Mouse (Mus musculus) erythroid progenitor cell, adult 5-6 weeks (primary cell): ENCODE data around the gene Nmrk1. TPM values are rescaled to one million over a fixed set of nuclear protein-coding genes. Genes with fewer than 3 reads are reported as not detected.
"Not testable (repeated sequence)": the region's sequence is repeated elsewhere in the genome, so short reads cannot be mapped to it uniquely, and the experiment has no call there.

Experiments used
- ATAC-seq: replicated peaks from 2 replicates; pipeline ENCODE4 v1.8.0; 2016; ENCODE audit warnings: moderate number of reproducible peaks, mild to moderate bottlenecking, moderate TSS enrichment, inconsistent platforms; ENCODE audit not compliant: poor library complexity, low FRiP score, severe bottlenecking
- total RNA-seq, 2 experiments: library from RNA; stranded (forward) in 1 of 2; stranded (reverse) in 1 of 2; fragments of 150-400 nt in 1 of 2; fragments of 186-747, 209-891 nt in 1 of 2; gene quantifications; 2 replicates each; pipeline versions ENCODE4 v1.2.3 to v1.2.4; 2015 to 2017; ENCODE audit warnings: low replicate concordance in 2 of 2

Nmrk1 gene
- total RNA-seq (2015; ENCODE audit: low replicate concordance) (6.5 TPM in 1 of 2 replicates, not detected in the other), total RNA-seq (2017; ENCODE audit: low replicate concordance) (6.3 TPM in 1 of 2 replicates, not detected in the other)

DNA sequence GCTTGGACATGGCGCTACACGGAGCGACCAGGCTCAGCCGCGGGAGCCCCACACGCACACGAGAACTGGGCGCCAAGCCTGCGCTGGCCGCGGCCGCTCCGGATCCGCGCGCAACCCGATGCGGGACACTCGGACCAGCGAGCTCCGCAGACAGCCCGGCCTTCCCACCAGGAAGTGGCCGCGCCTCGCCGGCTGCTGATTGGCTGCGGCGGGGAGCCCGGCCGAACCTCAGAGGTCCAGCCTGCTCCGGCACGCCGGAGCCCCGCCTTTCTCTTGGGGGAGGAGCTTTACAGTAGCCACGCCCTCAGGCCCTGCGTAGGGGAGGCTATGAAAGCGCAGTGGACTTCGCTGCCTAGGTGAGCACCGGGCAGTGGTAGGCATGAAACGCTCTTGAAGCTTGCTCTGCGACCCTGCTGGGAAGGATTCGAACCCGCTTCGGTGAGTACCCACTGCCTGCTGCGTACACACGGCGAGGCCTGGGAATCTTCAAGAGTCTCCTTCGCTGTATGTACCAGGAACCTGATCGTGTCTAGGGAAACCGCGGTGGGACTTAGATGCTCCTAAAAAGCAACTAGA lies at the start of gene Nmrk1, which contains the start of gene Ostf1:
TSS of gene Nmrk1 (plus strand) at position 307 of the 576 bp plus-strand sequence.
TSS of gene Ostf1 (minus strand) at position 180 of the 576 bp plus-strand sequence.
- peak; percentile 98 for ATAC-seq

GRCm38 (mm10) chr19:18582226-18582625 lies 49.5 kb upstream of the Nmrk1 start:
- ATAC-seq, result no peak

- no peak for ATAC-seq
These were observed 48.9 kb upstream of the Nmrk1 start for GRCm38 (mm10) chr19:18582887-18583286.

DNA sequence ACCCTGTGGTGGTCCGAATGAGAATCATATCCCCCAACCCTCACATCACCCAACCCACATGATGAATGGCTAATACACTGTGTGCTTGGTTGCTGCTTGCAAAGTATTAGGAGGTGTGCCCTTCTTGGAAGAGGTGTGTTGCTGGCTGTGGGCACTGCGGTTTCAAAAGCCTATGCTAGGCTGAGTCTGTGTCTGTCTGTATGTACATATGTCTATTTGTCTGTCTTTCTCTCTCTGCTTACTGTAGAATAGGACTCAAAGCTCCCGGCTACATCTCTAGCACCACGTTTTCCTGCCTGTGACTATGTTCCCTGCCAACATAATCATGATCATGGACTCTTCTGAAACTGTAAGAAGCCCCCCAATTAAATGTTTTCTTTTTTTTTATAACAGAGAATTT lies 48.0 kb upstream of the Nmrk1 start:
- no peak for ATAC-seq

DNA sequence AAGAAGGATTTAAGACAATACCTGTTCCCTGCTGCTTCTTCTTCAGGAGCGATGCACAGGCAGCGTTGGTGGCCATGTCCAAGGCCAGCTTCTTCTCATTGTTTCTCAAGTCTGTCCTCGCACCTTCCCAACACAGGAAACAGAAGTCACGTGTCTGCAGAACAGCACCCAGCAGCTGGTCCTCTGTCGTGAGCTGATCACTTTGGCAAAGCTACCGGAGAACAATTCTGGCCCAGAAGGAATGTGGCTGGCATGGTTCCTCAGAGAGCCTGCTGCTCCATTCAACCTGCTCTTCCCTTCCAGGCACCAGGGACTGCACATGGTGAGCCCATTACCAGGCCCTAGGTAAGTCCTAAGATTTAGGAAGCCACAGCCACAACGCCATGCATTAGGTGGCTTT lies 47.1 kb upstream of the Nmrk1 start:
- no peak for ATAC-seq

- no peak for ATAC-seq
These were observed 44.6 kb upstream of the Nmrk1 start for GRCm38 (mm10) chr19:18587118-18587517.

- ATAC-seq, result no peak
These were observed 43.5 kb upstream of the Nmrk1 start for GRCm38 (mm10) chr19:18588243-18588642.

- ATAC-seq, result not testable (repeated sequence)
These were observed 42.9 kb upstream of the Nmrk1 start for GRCm38 (mm10) chr19:18588801-18589200.

GRCm38 (mm10) chr19:18589276-18589675 lies 42.5 kb upstream of the Nmrk1 start:
- ATAC-seq, result no peak

DNA sequence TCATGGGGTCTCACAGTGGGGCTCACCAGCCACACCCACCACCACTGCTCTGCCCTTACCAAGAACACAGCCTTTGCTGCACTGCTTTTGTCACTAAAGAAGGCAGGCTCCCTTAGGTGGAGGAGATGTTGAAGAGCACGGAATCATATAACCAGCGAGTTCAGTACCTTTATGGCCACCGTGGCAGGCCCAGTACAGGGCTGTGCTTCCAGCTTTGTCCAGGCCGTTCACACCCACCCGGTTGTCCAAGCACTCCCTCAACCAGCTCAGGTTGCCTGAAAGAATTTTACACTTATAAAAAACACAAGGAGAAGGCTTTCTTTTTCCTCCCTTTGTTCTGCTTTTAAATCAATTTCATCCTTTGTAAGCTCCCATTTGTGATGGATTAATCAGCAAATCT lies 41.5 kb upstream of the Nmrk1 start:
- no peak for ATAC-seq

DNA sequence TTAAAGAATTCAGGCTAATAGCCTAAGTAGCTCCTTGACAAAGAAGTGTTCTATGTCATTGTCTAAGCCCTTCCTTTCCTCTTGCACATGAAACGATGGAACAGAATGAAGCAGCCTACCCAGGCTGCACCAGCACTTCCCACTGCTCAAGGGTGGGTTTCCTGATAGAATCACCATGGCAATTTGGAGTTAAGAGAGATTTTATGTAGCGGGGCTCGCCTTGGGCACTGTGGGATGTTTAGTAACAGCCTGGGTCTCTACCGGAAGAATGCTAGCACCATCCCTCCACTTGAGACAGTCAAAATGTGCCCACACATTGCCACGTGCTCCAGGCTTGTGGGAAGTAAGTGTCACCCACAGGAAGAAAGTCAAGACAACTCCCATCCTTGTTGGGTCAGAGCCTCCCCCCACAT lies 40.8 kb upstream of the Nmrk1 start:
- no peak for ATAC-seq

DNA sequence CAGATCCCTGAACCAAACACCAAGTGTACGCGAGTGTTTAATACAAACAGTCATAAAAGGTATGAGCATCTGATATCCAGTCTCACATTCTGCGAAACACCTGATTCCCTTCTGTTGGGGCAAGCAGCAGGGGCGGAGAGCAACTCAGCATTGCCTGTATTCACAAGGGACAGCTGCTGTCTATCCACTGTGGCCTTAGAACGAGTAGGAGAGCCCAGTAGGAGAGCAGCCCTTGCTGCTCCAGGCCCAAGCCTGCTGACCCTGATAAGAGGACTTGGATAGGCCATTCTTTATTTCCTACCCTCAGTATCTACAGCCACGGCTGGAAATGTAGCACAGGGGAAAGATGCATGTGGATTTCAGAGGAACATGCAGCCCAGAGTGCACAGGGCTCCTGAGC lies 38.8 kb upstream of the Nmrk1 start:
- no peak for ATAC-seq

GRCm38 (mm10) chr19:18593722-18594121 lies 38.0 kb upstream of the Nmrk1 start:
- no peak for ATAC-seq

DNA sequence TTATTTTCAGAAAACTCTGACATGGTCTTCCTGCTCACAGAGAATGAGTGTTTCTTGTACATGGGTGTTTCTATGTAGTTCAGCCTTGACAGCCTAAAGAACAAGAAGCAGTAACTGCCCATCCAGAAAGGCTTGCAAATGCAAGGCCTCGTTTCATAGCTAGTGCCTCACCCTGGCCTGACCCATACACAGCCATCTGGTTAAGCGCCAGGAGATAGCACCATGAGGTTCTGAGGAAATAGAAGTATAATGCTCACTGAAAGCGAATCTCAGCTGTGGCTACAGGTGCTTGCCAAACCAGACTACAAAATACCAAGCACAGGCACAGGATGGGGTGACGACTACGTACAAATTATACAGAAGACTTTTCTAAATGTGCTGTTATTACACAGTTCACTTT lies 34.9 kb upstream of the Nmrk1 start:
- no peak for ATAC-seq

- ATAC-seq, result no peak
These were observed 34.0 kb upstream of the Nmrk1 start for GRCm38 (mm10) chr19:18597772-18598171.

- ATAC-seq, result no peak
These were observed 33.4 kb upstream of the Nmrk1 start for GRCm38 (mm10) chr19:18598265-18598926.

GRCm38 (mm10) chr19:18599051-18599450 lies 32.7 kb upstream of the Nmrk1 start:
- ATAC-seq, result no peak

GRCm38 (mm10) chr19:18599650-18600049 lies 32.1 kb upstream of the Nmrk1 start:
- no peak for ATAC-seq

DNA sequence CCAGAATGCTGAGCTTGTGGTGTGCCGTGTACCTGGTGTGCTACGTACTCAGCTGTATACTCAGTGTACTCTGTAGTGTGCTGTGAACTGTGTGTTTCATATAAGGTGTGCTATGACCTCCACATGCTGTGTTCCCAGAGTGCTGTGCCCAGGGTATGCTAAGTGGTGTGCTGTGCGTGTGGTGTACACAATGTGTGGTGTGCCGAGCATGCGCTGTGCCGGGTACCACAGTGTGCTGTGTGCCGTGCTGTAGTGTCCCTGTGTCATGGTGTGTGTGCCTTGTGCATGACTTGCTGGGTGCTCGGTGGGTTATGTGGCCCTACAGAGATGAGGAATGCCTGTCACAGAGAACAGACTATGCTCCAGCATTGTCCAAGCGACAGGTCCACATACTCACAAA lies 31.1 kb upstream of the Nmrk1 start:
- no peak for ATAC-seq

GRCm38 (mm10) chr19:18603011-18603410 lies 28.7 kb upstream of the Nmrk1 start:
- no peak for ATAC-seq

DNA sequence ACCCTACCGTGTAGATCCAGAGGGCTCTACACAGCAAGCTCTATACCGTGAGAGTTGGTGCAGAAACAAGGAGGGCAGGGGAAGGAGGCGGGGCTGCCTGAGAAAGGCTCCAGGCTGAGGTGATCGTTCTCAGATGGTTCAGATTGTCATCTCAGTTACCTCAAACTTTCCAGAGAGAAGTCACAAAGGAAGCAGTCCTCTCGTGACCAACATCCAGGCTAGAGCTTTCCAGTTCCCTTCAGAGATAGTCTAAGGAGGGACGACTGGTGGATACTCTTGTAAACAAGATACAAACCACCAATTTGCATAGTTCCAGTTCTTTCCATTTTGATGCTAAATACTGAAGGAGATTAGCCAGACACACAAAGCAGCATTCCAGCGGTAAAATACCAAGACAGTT lies 23.8 kb upstream of the Nmrk1 start:
- no peak for ATAC-seq

DNA sequence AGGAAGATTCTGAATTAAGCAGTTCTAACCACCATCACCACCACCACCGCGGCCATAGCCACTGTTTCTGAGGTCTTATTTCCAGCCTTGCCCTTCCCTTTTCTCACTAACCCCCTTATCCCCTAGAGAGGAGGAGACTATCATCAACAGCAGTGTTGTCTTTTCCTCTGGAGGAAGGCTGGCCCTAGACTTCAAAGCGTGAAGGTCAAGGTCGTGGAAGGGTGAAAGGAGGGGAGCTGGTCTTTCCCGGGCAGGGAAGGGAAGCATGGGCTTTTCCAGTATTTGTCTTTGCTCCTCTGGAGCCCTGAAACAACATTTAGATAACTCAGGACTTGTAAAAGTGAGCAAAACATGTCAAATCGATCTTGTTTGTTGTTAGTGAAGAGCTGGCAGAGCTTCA lies 22.8 kb upstream of the Nmrk1 start:
- ATAC-seq, result no peak
